Mouse (Mus musculus) monocyte, adult 5-6 weeks (primary cell): Measurements from ENCODE around the gene Rnf208. TPM values are rescaled to one million over a fixed set of nuclear protein-coding genes. Genes with fewer than 3 reads are reported as not detected.
A peak's percentile ranks its signal among the peaks of the same experiment; 100 is the strongest.

Experiments
- ATAC-seq: fragments of 153-309, 156-312 bp; replicated peaks from 2 replicates; pipeline ENCODE4 v1.8.0; 2017; ENCODE audit warnings: mild to moderate bottlenecking; ENCODE audit not compliant: low TSS enrichment, insufficient number of reproducible peaks, severe bottlenecking, poor library complexity, low FRiP score
- total RNA-seq: library from RNA; stranded (forward); fragments of 200-1000, 200-491, 200-594 nt; gene quantifications from 3 replicates; pipeline ENCODE4 v1.2.3, GENCODE M21; 2017

Rnf208 gene
- total RNA-seq, 1 experiment from 2014 or later: not detected

- peak; percentile 47 for ATAC-seq
Observed at GRCm38 (mm10) chr2:25265897-25266656, 24.0 kb downstream of the Rnf208 start.

- ATAC-seq: no peak
Observed at GRCm38 (mm10) chr2:25266720-25267119, 24.7 kb downstream of the Rnf208 start.

GRCm38 (mm10) chr2:25267241-25267640 lies 25.2 kb downstream of the Rnf208 start:
- no peak for ATAC-seq

- no peak for ATAC-seq
Observed at GRCm38 (mm10) chr2:25267746-25268309, 25.8 kb downstream of the Rnf208 start.

- peak; percentile 94 for ATAC-seq
Observed at GRCm38 (mm10) chr2:25271827-25272511, 29.9 kb downstream of the Rnf208 start, which contains the start of the genes Ssna1 and Anapc2. TSS of gene Ssna1 (minus strand) at chr2:25272438. TSS of gene Anapc2 (plus strand) at chr2:25272478.

- no peak for ATAC-seq
Observed at GRCm38 (mm10) chr2:25272515-25272914, 30.5 kb downstream of the Rnf208 start.

GRCm38 (mm10) chr2:25273010-25273409 lies 31.0 kb downstream of the Rnf208 start:
- no peak for ATAC-seq

GRCm38 (mm10) chr2:25278928-25279882 lies 37.1 kb downstream of the Rnf208 start:
- ATAC-seq: peak; percentile 83

- no peak for ATAC-seq
Observed at GRCm38 (mm10) chr2:25285551-25285950, 43.5 kb downstream of the Rnf208 start.

- no peak for ATAC-seq
Observed at GRCm38 (mm10) chr2:25286314-25286713, 44.3 kb downstream of the Rnf208 start.

- ATAC-seq: no peak
Observed at GRCm38 (mm10) chr2:25286837-25287636, 45.0 kb downstream of the Rnf208 start.

- ATAC-seq: no peak
Observed at GRCm38 (mm10) chr2:25287927-25288649, 46.0 kb downstream of the Rnf208 start, which contains the start of gene Tmem210. TSS of gene Tmem210 (plus strand) at chr2:25288145.

GRCm38 (mm10) chr2:25288734-25289345 lies 46.8 kb downstream of the Rnf208 start:
- no peak for ATAC-seq

- no peak for ATAC-seq
Observed at GRCm38 (mm10) chr2:25289651-25290050, 47.6 kb downstream of the Rnf208 start, which contains the start of gene Lrrc26. TSS of gene Lrrc26 (plus strand) at chr2:25289915.

GRCm38 (mm10) chr2:25290101-25290815 lies 48.2 kb downstream of the Rnf208 start:
- ATAC-seq: no peak

GRCm38 (mm10) chr2:25290816-25291130 lies 48.7 kb downstream of the Rnf208 start:
- ATAC-seq: no peak
